Mouse (Mus musculus) liver, adult 2 months (tissue): Measurements from ENCODE around the gene Gpank1.

ENCODE experiments used
- CTCF ChIP-seq: fragments of 200-500 bp; IDR thresholded peaks from 2 replicates; pipeline ENCODE4 v1.5.1; 2011; ENCODE audit warnings: low read depth, low read length, control low read depth
- POLR2A ChIP-seq: fragments of 200-500 bp; IDR thresholded peaks from 2 replicates; pipeline ENCODE4 v1.6.1; 2011; ENCODE audit warnings: low read length, control low read depth; ENCODE audit not compliant: insufficient read depth; ENCODE audit errors: extremely low read depth

DNA sequence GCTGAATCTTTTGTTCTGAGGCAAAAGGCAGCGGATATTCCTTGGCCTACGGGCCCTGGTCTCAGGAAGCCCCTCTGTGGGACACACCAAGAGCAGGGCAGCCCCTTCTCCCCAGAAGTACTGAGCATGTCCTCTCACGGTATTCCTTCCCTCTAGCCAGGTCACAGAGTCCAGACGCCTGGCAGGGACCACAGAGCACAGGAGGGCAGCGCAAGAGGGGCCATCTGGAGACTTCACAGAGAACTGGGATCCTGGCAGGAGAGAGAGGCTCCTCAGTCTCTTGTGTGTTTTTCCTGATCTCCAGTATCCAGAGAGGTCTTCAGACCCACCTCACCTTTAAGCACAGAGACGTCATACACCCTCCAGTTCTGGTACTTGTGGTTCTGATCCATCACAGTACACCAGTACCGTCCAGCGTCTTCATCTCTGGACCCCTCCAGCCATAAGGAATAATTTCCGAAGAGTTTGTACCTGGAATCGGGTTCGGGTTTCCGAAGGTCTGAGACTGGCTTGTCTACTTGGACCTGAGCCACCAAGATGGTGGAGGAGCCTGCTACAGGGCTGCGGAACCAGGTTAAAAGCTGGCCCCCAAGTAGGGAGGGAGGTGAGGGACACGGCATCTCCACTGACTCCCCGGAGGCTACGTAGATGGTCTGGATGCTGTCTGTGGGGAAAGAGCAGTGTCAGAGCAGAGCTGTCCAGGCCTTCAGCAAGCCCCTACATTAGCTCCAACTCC, 38.2 kb upstream of the Gpank1 start:
- TF ChIP-seq CTCF: no peak
- TF ChIP-seq POLR2A: no peak
